Mouse (Mus musculus) 416B (cell line): ENCODE measurements around the gene Gm14862.
A peak's percentile ranks its signal among the peaks of the same experiment; 100 is the strongest.

Experiments used
- DNase-seq: peaks from one replicate; pipeline ENCODE4 v3.0.0; 2011; ENCODE audit warnings: low read depth

Gm14862 gene

GRCm38 (mm10) chrX:9222412-9223221 lies 34.1 kb downstream of the Gm14862 start:
- peak; percentile 44 for DNase-seq

GRCm38 (mm10) chrX:9221736-9222135 lies 35.0 kb downstream of the Gm14862 start:
- peak; percentile 56 for DNase-seq

- peak; percentile 69 for DNase-seq
Measured at GRCm38 (mm10) chrX:9221206-9221605, 35.5 kb downstream of the Gm14862 start.

GRCm38 (mm10) chrX:9219570-9219969 lies 37.1 kb downstream of the Gm14862 start:
- DNase-seq = no peak

GRCm38 (mm10) chrX:9216244-9216643 lies 40.5 kb downstream of the Gm14862 start:
- peak; percentile 54 for DNase-seq

- DNase-seq = no peak
Measured at GRCm38 (mm10) chrX:9205121-9205520, 51.6 kb downstream of the Gm14862 start.

GRCm38 (mm10) chrX:9202781-9203405 lies 53.8 kb downstream of the Gm14862 start:
- DNase-seq = no peak

GRCm38 (mm10) chrX:9201954-9202353 lies 54.7 kb downstream of the Gm14862 start:
- peak; percentile 50 for DNase-seq
